In genomic region chr9:97017811-97018641, GRCm38 (mm10) we compare ENCODE assay signal across 8 mouse cellular contexts. TPM values are rescaled to one million over a fixed set of nuclear protein-coding genes. Genes with fewer than 3 reads are reported as not detected.
DNase-seq lines count a peak whose midpoint lies in the region; ATAC-seq and TF ChIP-seq lines count a peak whose summit lies in the region.

No protein-coding gene starts in this region.

- peak overlapping the region; percentile 87 for H3K9ac ChIP-seq in heart, embryonic 12.5 days
- peak overlapping the region; percentile 86 for H3K9ac ChIP-seq in kidney, embryonic 14.5 days (ENCODE audit: low read depth, low read length)
- H3K9ac ChIP-seq in liver, embryonic 11.5 days (ENCODE audit: low read depth, low read length), result peak overlapping the region; percentile 55; the same call in 1 of the 2 replicates
- H3K9ac ChIP-seq in neural tube, embryonic 11.5 days (ENCODE audit: low read length), result peak overlapping the region; percentile 99

- DNase-seq in 416B (ENCODE audit: low read depth), result peak; percentile 85
- DNase-seq in adrenal gland, postnatal 36 days, result peak; percentile 65 to 71
- peak; percentile 73 for DNase-seq in liver, embryonic 11.5 days (ENCODE audit: low spot score)
- peak; percentile 87 for DNase-seq in neural tube, embryonic 11.5 days (ENCODE audit: low spot score)
- peak; percentile 66 for DNase-seq in thymus, postnatal 0 days (ENCODE audit: low spot score)

- 0 out of 2 replicates have a peak, but pooled peaks cover 2% of the 10 kb centered on the region for H3K4me1 ChIP-seq in embryonic fibroblast, embryonic 13.5 days (ENCODE audit: control insufficient read depth, insufficient read depth, low read length)
- peaks cover 41% of the 10 kb centered on the region for H3K4me1 ChIP-seq in heart, embryonic 12.5 days (replicated peaks)
- peaks cover 34% of the 10 kb centered on the region for H3K4me1 ChIP-seq in kidney, embryonic 14.5 days (ENCODE audit: control insufficient read depth, insufficient read depth, low read length)
- H3K4me1 ChIP-seq in liver, embryonic 11.5 days (replicated peaks; ENCODE audit: control insufficient read depth, insufficient read depth, low read length), result no peaks in the 10 kb centered on the region; the same call in none of the 2 replicates
- peaks cover 32% of the 10 kb centered on the region for H3K4me1 ChIP-seq in neural tube, embryonic 11.5 days (ENCODE audit: control insufficient read depth, insufficient read depth, low read length)

- no peak for TF ChIP-seq POLR2A in embryonic fibroblast, embryonic 13.5 days (IDR thresholded peaks at IDR 0.05; ENCODE audit: low read depth, low read length)

- no peaks in the 10 kb centered on the region for H3K9me3 ChIP-seq in heart, embryonic 12.5 days (replicated peaks)
- H3K9me3 ChIP-seq in kidney, embryonic 14.5 days (ENCODE audit: control insufficient read depth, low read length), result no peaks in the 10 kb centered on the region
- no peaks in the 10 kb centered on the region for H3K9me3 ChIP-seq in liver, embryonic 11.5 days (ENCODE audit: control insufficient read depth, low read length)
- H3K9me3 ChIP-seq in neural tube, embryonic 11.5 days (ENCODE audit: control insufficient read depth, low read length), result no peaks in the 10 kb centered on the region

- no peak for TF ChIP-seq CTCF in embryonic fibroblast, embryonic 13.5 days (IDR thresholded peaks at IDR 0.05; ENCODE audit: borderline replicate concordance, insufficient read depth, low read length)

- peak overlapping the region; percentile 78 for H3K4me2 ChIP-seq in heart, embryonic 12.5 days
- H3K4me2 ChIP-seq in kidney, embryonic 14.5 days (replicated peaks; ENCODE audit: low read depth, low read length), result peak overlapping the region; percentile 95
- H3K4me2 ChIP-seq in liver, embryonic 11.5 days, result peak overlapping the region; percentile 76
- H3K4me2 ChIP-seq in neural tube, embryonic 11.5 days (ENCODE audit: low read depth), result peak overlapping the region; percentile 74

- no peaks in the 10 kb centered on the region for H3K36me3 ChIP-seq in heart, embryonic 12.5 days
- H3K36me3 ChIP-seq in kidney, embryonic 14.5 days (ENCODE audit: control insufficient read depth, insufficient read depth, low read length), result no peaks in the 10 kb centered on the region
- H3K36me3 ChIP-seq in liver, embryonic 11.5 days (ENCODE audit: control insufficient read depth, insufficient read depth, low read length), result no peaks in the 10 kb centered on the region
- H3K36me3 ChIP-seq in neural tube, embryonic 11.5 days (ENCODE audit: control insufficient read depth, insufficient read depth, low read length), result no peaks in the 10 kb centered on the region

- peak; percentile 57 for ATAC-seq in heart, embryonic 12.5 days (ENCODE audit: insufficient number of reproducible peaks, low FRiP score)
- peak; percentile 47 for ATAC-seq in kidney, embryonic 14.5 days (ENCODE audit: low FRiP score, low TSS enrichment)
- peak; percentile 30 for ATAC-seq in liver, embryonic 11.5 days (replicated peaks; ENCODE audit: low FRiP score)
- ATAC-seq in neural tube, embryonic 11.5 days (ENCODE audit: insufficient read depth, low FRiP score, low TSS enrichment), result peak; percentile 50

- H3K27ac ChIP-seq in embryonic fibroblast, embryonic 13.5 days (ENCODE audit: insufficient read depth, low read length), result no peak overlapping the region
- H3K27ac ChIP-seq in heart, embryonic 12.5 days (ENCODE audit: poor library complexity, severe bottlenecking), result peak overlapping the region; percentile 90
- H3K27ac ChIP-seq in kidney, embryonic 14.5 days (ENCODE audit: low read depth, low read length), result peak overlapping the region; percentile 96
- H3K27ac ChIP-seq in liver, embryonic 11.5 days (ENCODE audit: low read depth, low read length), result no peak overlapping the region; the same call in 1 of the 2 replicates
- peak overlapping the region; percentile 100 for H3K27ac ChIP-seq in neural tube, embryonic 11.5 days (ENCODE audit: low read depth, low read length)

- WGBS in heart, embryonic 12.5 days, result 0% methylated on average over 62 of the region's 62 CpGs
- WGBS in kidney, embryonic 14.5 days, result under 1% methylated on average over 62 of the region's 62 CpGs
- 1% methylated on average over 59 of the region's 62 CpGs for WGBS in liver, embryonic 11.5 days
- WGBS in neural tube, embryonic 11.5 days, result 0% methylated on average over 62 of the region's 62 CpGs

- H3K27me3 ChIP-seq in heart, embryonic 12.5 days (replicated peaks), result no peaks in the 10 kb centered on the region; the same call in 1 of the 2 replicates
- H3K27me3 ChIP-seq in kidney, embryonic 14.5 days (ENCODE audit: control insufficient read depth, insufficient read depth, low read length), result no peaks in the 10 kb centered on the region; the same call in 1 of the 2 replicates
- peaks cover 53% of the 10 kb centered on the region for H3K27me3 ChIP-seq in liver, embryonic 11.5 days (replicated peaks; ENCODE audit: control insufficient read depth, insufficient read depth, low read length)
- H3K27me3 ChIP-seq in neural tube, embryonic 11.5 days (ENCODE audit: control insufficient read depth, insufficient read depth, low read length), result no peaks in the 10 kb centered on the region

- H3K4me3 ChIP-seq in embryonic fibroblast, embryonic 13.5 days (ENCODE audit: insufficient read depth, low read length), result peak overlapping the region; percentile 61
- H3K4me3 ChIP-seq in heart, embryonic 12.5 days, result peak overlapping the region; percentile 70
- peak overlapping the region; percentile 76 for H3K4me3 ChIP-seq in kidney, embryonic 14.5 days (ENCODE audit: low read length)
- peak overlapping the region; percentile 59 for H3K4me3 ChIP-seq in liver, embryonic 11.5 days (ENCODE audit: low read depth, low read length)
- H3K4me3 ChIP-seq in neural tube, embryonic 11.5 days (ENCODE audit: low read depth, low read length), result peak overlapping the region; percentile 84

RNA-seq across cellular contexts. Expression of gene Spsb4, which starts 0.6 kb away (rescaled TPM):
- under 1 TPM; 0.93 to 0.99 TPM for total RNA-seq in adrenal gland, postnatal 36 days (2021)
- 1.8 and 1.9 TPM in 2 replicates for polyA plus RNA-seq in embryonic fibroblast, embryonic 13.5 days (2011; ENCODE audit: insufficient read length, low read depth, missing spikeins)
- polyA plus RNA-seq in heart, embryonic 12.5 days (2016; fragmentation: Nextera tagmentation; extraction: Ambion mirVana), result 66.1 and 67.6 TPM in 2 replicates
- 42.0 and 55.6 TPM in 2 replicates for polyA plus RNA-seq in kidney, embryonic 14.5 days (2014; fragmentation: Nextera tagmentation; extraction: Ambion mirVana)
- polyA plus RNA-seq in liver, embryonic 11.5 days (2014; fragmentation: Nextera tagmentation; extraction: Ambion mirVana), result 6.8 and 8.1 TPM in 2 replicates
- polyA plus RNA-seq in neural tube, embryonic 11.5 days (2014; fragmentation: Nextera tagmentation; extraction: Ambion mirVana), result 115 and 125 TPM in 2 replicates
- 1.7 and 2.2 TPM in 2 replicates for polyA plus RNA-seq in thymus, postnatal 0 days (2015; fragmentation: Nextera tagmentation; extraction: Ambion mirVana)

Comparison
In these comparisons a context has a peak if more than half of its experiments do, and no peak if none do; other contexts are left out.
1. H3K27ac ChIP-seq: peak in heart, embryonic 12.5 days (single experiment), kidney, embryonic 14.5 days (single experiment) and neural tube, embryonic 11.5 days (single experiment); none in embryonic fibroblast, embryonic 13.5 days (single experiment) and liver, embryonic 11.5 days (single experiment).
2. Peak in every context shown above with its lines, with median percentiles within 50 percentile points of each other: DNase-seq, H3K4me3 ChIP-seq, ATAC-seq, H3K4me2 ChIP-seq and H3K9ac ChIP-seq.